ENCODE assay signal across 16 mouse cellular contexts in genomic region chr5:147041965-147042937, GRCm38 (mm10). TPM values are rescaled to one million over a fixed set of nuclear protein-coding genes. Genes with fewer than 3 reads are reported as not detected.
DNase-seq lines count a peak whose midpoint lies in the region; ATAC-seq and TF ChIP-seq lines count a peak whose summit lies in the region.
"Had no signal": no experiment of that assay in that cellular context is flagged by ENCODE, and none has a peak within 500 bp of the region (broad histone marks: within the 10 kb centered on the region; RNA-seq: fewer than 3 reads in every experiment).

No protein-coding gene starts in this region.

- H3K9me3 ChIP-seq in midbrain, postnatal 0 days (ENCODE audit: low read length): no peaks in the 10 kb centered on the region
- no peaks in the 10 kb centered on the region for H3K9me3 ChIP-seq in intestine, embryonic 16.5 days (ENCODE audit: control insufficient read depth, low read length)
- H3K9me3 ChIP-seq: G1E; heart, embryonic 12.5 days; liver, embryonic 13.5 days had no signal

- no peak for TF ChIP-seq POLR2A in heart, adult 2 months (IDR thresholded peaks at IDR 0.05; ENCODE audit: insufficient read depth, low read depth, low read length)

- no peak overlapping the region for H3K4me2 ChIP-seq in midbrain, postnatal 0 days (ENCODE audit: low read depth, low read length, poor library complexity, severe bottlenecking)
- no peak overlapping the region for H3K4me2 ChIP-seq in intestine, embryonic 16.5 days (ENCODE audit: low read depth, low read length)
- H3K4me2 ChIP-seq: heart, embryonic 12.5 days; liver, embryonic 13.5 days had no signal

- DNase-seq in adrenal gland, postnatal 14 days: peak; percentile 22
- no peak for DNase-seq in adrenal gland, postnatal 36 days
- DNase-seq in heart, adult 2 months: no peak
- no peak for DNase-seq in heart, adult 8-10 months (ENCODE audit: low spot score)
- peak; percentile 13 for DNase-seq in embryo, embryonic 11.5 days (ENCODE audit: low read depth, low spot score)
- peak; percentile 34 for DNase-seq in midbrain, postnatal 0 days (ENCODE audit: low spot score)
- DNase-seq in heart, adult 9 months (ENCODE audit: low spot score in 2 of 2): no peak
- DNase-seq: kidney, postnatal 4 days; liver, embryonic 13.5 days; lung, postnatal 4 days; thymus, postnatal 36 days had no signal

- ATAC-seq in midbrain, postnatal 0 days (ENCODE audit: low FRiP score): no peak
- ATAC-seq in intestine, embryonic 16.5 days: no peak
- ATAC-seq: inflammation-experienced regulatory T-cells, adult 6 months had no signal

- TF ChIP-seq CTCF in heart, adult 2 months (IDR thresholded peaks at IDR 0.05): no peak
- TF ChIP-seq CTCF in midbrain, postnatal 0 days (IDR thresholded peaks at IDR 0.05): no peak

- H3K27ac ChIP-seq in heart, adult 2 months: peak overlapping the region; percentile 15; the same call in 1 of the 2 replicates
- no peak overlapping the region for H3K27ac ChIP-seq in midbrain, postnatal 0 days (ENCODE audit: low read depth, low read length)
- no peak overlapping the region for H3K27ac ChIP-seq in intestine, embryonic 16.5 days (ENCODE audit: low read length)
- H3K27ac ChIP-seq: liver, embryonic 13.5 days had no signal

- no peak overlapping the region for H3K4me3 ChIP-seq in heart, adult 2 months
- no peak overlapping the region for H3K4me3 ChIP-seq in midbrain, postnatal 0 days (ENCODE audit: low read depth, low read length)
- H3K4me3 ChIP-seq in intestine, embryonic 16.5 days (ENCODE audit: low read length): no peak overlapping the region
- H3K4me3 ChIP-seq: heart, embryonic 12.5 days; liver, embryonic 13.5 days; myocyte had no signal

- 73% methylated on average over 40 of the region's 40 CpGs for WGBS in heart, adult 2 months
- 74% methylated on average over 40 of the region's 40 CpGs for WGBS in midbrain, postnatal 0 days
- 83% methylated on average over 40 of the region's 40 CpGs for WGBS in intestine, embryonic 16.5 days

- no peaks in the 10 kb centered on the region for H3K27me3 ChIP-seq in heart, adult 2 months (ENCODE audit: control insufficient read depth, insufficient read depth, low read length)
- no peaks in the 10 kb centered on the region for H3K27me3 ChIP-seq in midbrain, postnatal 0 days (ENCODE audit: insufficient read depth, low read length)
- H3K27me3 ChIP-seq in intestine, embryonic 16.5 days (replicated peaks; ENCODE audit: control insufficient read depth, insufficient read depth, low read length): no peaks in the 10 kb centered on the region
- H3K27me3 ChIP-seq: heart, embryonic 12.5 days; liver, embryonic 13.5 days had no signal

- peaks cover 12% of the 10 kb centered on the region for H3K79me2 ChIP-seq in heart, adult 2 months (replicated peaks; ENCODE audit: control insufficient read depth, insufficient read depth, low read length)

- intact Hi-C loops in heart, adult 2 months (cut with DNase I): no loop called here

- peak overlapping the region; percentile 22 for H3K9ac ChIP-seq in heart, adult 2 months (ENCODE audit: low read depth, low read length)
- no peak overlapping the region for H3K9ac ChIP-seq in midbrain, postnatal 0 days (replicated peaks; ENCODE audit: low read length, poor library complexity, severe bottlenecking)
- no peak overlapping the region for H3K9ac ChIP-seq in intestine, embryonic 16.5 days (ENCODE audit: low read depth, low read length)
- H3K9ac ChIP-seq: heart, embryonic 12.5 days; liver, embryonic 13.5 days had no signal

- no peak for TF ChIP-seq EP300 in heart, adult 2 months (IDR thresholded peaks at IDR 0.05; ENCODE audit: insufficient read depth, low read depth, low read length)

- H3K36me3 ChIP-seq in heart, adult 2 months (ENCODE audit: control insufficient read depth, insufficient read depth, low read length): peaks cover 15% of the 10 kb centered on the region
- no peaks in the 10 kb centered on the region for H3K36me3 ChIP-seq in midbrain, postnatal 0 days (ENCODE audit: insufficient read depth, low read length)
- H3K36me3 ChIP-seq in intestine, embryonic 16.5 days (ENCODE audit: control insufficient read depth, insufficient read depth, low read length): 0 out of 2 replicates have a peak, but pooled peaks cover 3% of the 10 kb centered on the region

- peaks cover 39% of the 10 kb centered on the region for H3K4me1 ChIP-seq in heart, adult 2 months (ENCODE audit: control insufficient read depth, insufficient read depth, low read length)
- H3K4me1 ChIP-seq in midbrain, postnatal 0 days (ENCODE audit: insufficient read depth, low read length): no peaks in the 10 kb centered on the region
- peaks cover 17% of the 10 kb centered on the region; the same call in 1 of the 2 replicates for H3K4me1 ChIP-seq in intestine, embryonic 16.5 days (ENCODE audit: control insufficient read depth, insufficient read depth, low read length)

RNA-seq across cellular contexts. Expression of gene Lnx2, which starts 34.1 kb away (rescaled TPM):
- 18.5 and 18.8 TPM in 2 replicates for total RNA-seq in adrenal gland, postnatal 14 days (2021)
- total RNA-seq in adrenal gland, postnatal 36 days (2021): 10 to 100 TPM; 11.8 to 17.3 TPM
- 10 to 100 TPM in 1 of 2 experiments, 1 to 10 TPM in 1; 9.5 to 13.6 TPM for total RNA-seq in heart, adult 2 months (2021)
- 13.2 and 14.5 TPM in 2 replicates for polyA plus RNA-seq in heart, adult 2 months (2012; rRNA removed)
- 10 to 100 TPM in 2 of 4 experiments, 1 to 10 TPM in 2; 7.4 to 11.5 (median 9.4) TPM for total RNA-seq in heart, adult 8-10 months (2022)
- 5.6 and 6.5 TPM in 2 replicates for total RNA-seq in midbrain, postnatal 0 days (2014; rRNA removed)
- 2.6 and 2.9 TPM in 2 replicates for polyA plus RNA-seq in midbrain, postnatal 0 days (2015; fragmentation: Nextera tagmentation; extraction: Ambion mirVana)
- 15.2 and 16.6 TPM in 2 replicates for polyA plus RNA-seq in intestine, embryonic 16.5 days (2015; fragmentation: Nextera tagmentation; extraction: Ambion mirVana)

RNA-seq across cellular contexts. Expression of gene Polr1d, which starts 34.6 kb away (rescaled TPM):
- total RNA-seq in adrenal gland, postnatal 14 days (2021): 137 and 144 TPM in 2 replicates
- total RNA-seq in adrenal gland, postnatal 36 days (2021): 100 to 1,000 TPM; 127 to 139 TPM
- 10 to 100 TPM; 66.6 to 74.8 TPM for total RNA-seq in heart, adult 2 months (2021)
- polyA plus RNA-seq in heart, adult 2 months (2012; rRNA removed): 24.2 and 35.7 TPM in 2 replicates
- 10 to 100 TPM; 66.0 to 75.4 (median 70.5) TPM for total RNA-seq in heart, adult 8-10 months (2022)
- 58.4 and 60.1 TPM in 2 replicates for total RNA-seq in midbrain, postnatal 0 days (2014; rRNA removed)
- 89.4 and 91.0 TPM in 2 replicates for polyA plus RNA-seq in midbrain, postnatal 0 days (2015; fragmentation: Nextera tagmentation; extraction: Ambion mirVana)
- polyA plus RNA-seq in intestine, embryonic 16.5 days (2015; fragmentation: Nextera tagmentation; extraction: Ambion mirVana): 136 and 151 TPM in 2 replicates

Comparison
In these comparisons a context has a peak if more than half of its experiments do, and no peak if none do; other contexts are left out.
1. DNase-seq: peak in adrenal gland, postnatal 14 days (single experiment), embryo, embryonic 11.5 days (single experiment) and midbrain, postnatal 0 days (single experiment); none in adrenal gland, postnatal 36 days (0 of 2), heart, adult 2 months (0 of 2), heart, adult 8-10 months (single experiment) and heart, adult 9 months (0 of 2).